Mouse (Mus musculus) heart, embryonic 14.5 days (tissue): Measurements from ENCODE around the gene Arpc4. TPM values are rescaled to one million over a fixed set of nuclear protein-coding genes. Genes with fewer than 3 reads are reported as not detected.

Experiments used
- ATAC-seq: fragments of 200-750 bp; cut with Nextera tagmentation; 2 replicates; pipeline ENCODE4 v1.8.0; 2017; ENCODE audit warnings: low read depth, moderate TSS enrichment; ENCODE audit not compliant: insufficient number of reproducible peaks, insufficient read depth, low FRiP score
- H3K27ac ChIP-seq, 2 experiments: fragments of 200-500 bp in 1 of 2; fragments of 300-500 bp in 1 of 2; sonication (generic) in 1 of 2; replicated peaks in 1 of 2; 2 replicates each; pipeline ENCODE4 v1.5.1; 2012 to 2014; ENCODE audit warnings: low read depth in 2 of 2, low read length in 2 of 2, control low read depth in 1 of 2, mild to moderate bottlenecking in 1 of 2, mixed read lengths in 1 of 2; ENCODE audit not compliant: control insufficient read depth in 1 of 2, insufficient read depth in 1 of 2
- H3K27me3 ChIP-seq: fragments of 300-500 bp; sonication (generic); 2 replicates; pipeline ENCODE4 v1.6.1; 2014; ENCODE audit warnings: mild to moderate bottlenecking, low read length, control low read depth; ENCODE audit not compliant: control insufficient read depth, insufficient read depth
- H3K36me3 ChIP-seq: fragments of 300-500 bp; sonication (generic); 2 replicates; pipeline ENCODE4 v1.6.1; 2014; ENCODE audit warnings: mild to moderate bottlenecking, control low read depth, low read length, mixed read lengths; ENCODE audit not compliant: control insufficient read depth, insufficient read depth
- H3K4me1 ChIP-seq, 2 experiments: fragments of 200-500 bp in 1 of 2; fragments of 300-500 bp in 1 of 2; sonication (generic) in 1 of 2; 2 replicates each; pipeline ENCODE4 v1.6.1; 2012 to 2014; ENCODE audit warnings: low read length in 2 of 2, control low read depth in 1 of 2, mixed read lengths in 1 of 2; ENCODE audit not compliant: control insufficient read depth in 2 of 2, insufficient read depth in 2 of 2
- H3K4me2 ChIP-seq: fragments of 300-500 bp; sonication (generic); 2 replicates; pipeline ENCODE4 v1.6.1; 2014; ENCODE audit warnings: mild to moderate bottlenecking, low read length
- H3K4me3 ChIP-seq, 2 experiments: fragments of 200-500 bp in 1 of 2; fragments of 300-500 bp in 1 of 2; sonication (generic) in 1 of 2; 2 replicates each; pipeline ENCODE4 v1.5.1; 2012 to 2014; ENCODE audit warnings: low read length in 2 of 2, mild to moderate bottlenecking in 2 of 2, control low read depth in 1 of 2, low read depth in 1 of 2, moderate library complexity in 1 of 2; ENCODE audit not compliant: control insufficient read depth in 1 of 2, insufficient read depth in 1 of 2
- H3K9ac ChIP-seq: fragments of 300-500 bp; sonication (generic); 2 replicates; pipeline ENCODE4 v1.6.1; 2014; ENCODE audit warnings: mild to moderate bottlenecking, low read length
- H3K9me3 ChIP-seq: fragments of 300-500 bp; sonication (generic); 2 replicates; pipeline ENCODE4 v1.6.1; 2016; ENCODE audit warnings: low read length, control low read depth; ENCODE audit not compliant: control insufficient read depth
- whole genome bisulfite sequencing: fragments of 180-500 bp; shearing (Covaris S2); extraction: QIAGEN DNeasy Blood & Tissue Kit; methylation state at CpG from one replicate; pipeline ENCODE4 v1.1.7; 2014; 5-methylcytosine and 5-hydroxymethylcytosine counted together
- polyA plus RNA-seq: library from polyadenylated mRNA; unstranded; fragments of >200 nt; fragmentation: Nextera tagmentation; extraction: Ambion mirVana; gene quantifications from 2 replicates; pipeline ENCODE4 v1.2.1, GENCODE M21; 2014

The Arpc4 gene
- polyA plus RNA-seq, 1 experiment from 2014 or later, result 155 TPM

GRCm38 (mm10) chr6:113384351-113384927, 6.5 kb downstream of the Arpc4 start:
- no peak for ATAC-seq
- no peaks in the 10 kb centered on the region for H3K27me3 ChIP-seq
- H3K4me3 ChIP-seq, result no peak overlapping the region
- H3K36me3 ChIP-seq, result peaks cover 92% of the 10 kb centered on the region
- no peak overlapping the region for H3K4me2 ChIP-seq
- H3K27ac ChIP-seq, result no peak overlapping the region
- 94% methylated on average over 8 of the region's 8 CpGs for WGBS
- peaks cover 0 to 3% of the 10 kb centered on the region in 2 experiments; a peak in 1 of 4 replicates for H3K4me1 ChIP-seq
- H3K9ac ChIP-seq, result no peak overlapping the region
- no peaks in the 10 kb centered on the region for H3K9me3 ChIP-seq

GRCm38 (mm10) chr6:113385160-113385714, 7.3 kb downstream of the Arpc4 start:
- Histone ChIP-seq H3K9ac (no peak overlapping the region), H3K27ac (no peak overlapping the region), H3K36me3 (peaks cover 100% of the 10 kb centered on the region), H3K4me3 (no peak overlapping the region), H3K27me3 (no peaks in the 10 kb centered on the region), H3K9me3 (no peaks in the 10 kb centered on the region), H3K4me1 (no peaks in the 10 kb centered on the region), H3K4me2 (no peak overlapping the region)
- WGBS, result 57% methylated on average over 11 of the region's 11 CpGs
- ATAC-seq, result no peak

GRCm38 (mm10) chr6:113386025-113386424, 8.1 kb downstream of the Arpc4 start:
- no peaks in the 10 kb centered on the region for H3K27me3 ChIP-seq
- no peaks in the 10 kb centered on the region for H3K4me1 ChIP-seq
- H3K27ac ChIP-seq, result no peak overlapping the region
- ATAC-seq, result no peak
- H3K4me2 ChIP-seq, result no peak overlapping the region
- H3K36me3 ChIP-seq, result peaks cover 100% of the 10 kb centered on the region
- no peaks in the 10 kb centered on the region for H3K9me3 ChIP-seq
- WGBS, result 84% methylated on average over 3 of the region's 3 CpGs
- H3K4me3 ChIP-seq, result no peak overlapping the region
- H3K9ac ChIP-seq, result no peak overlapping the region

- no peak for ATAC-seq
- H3K4me1 ChIP-seq, result peaks cover 4 to 12% of the 10 kb centered on the region in 2 experiments
These were observed 11.0 kb downstream of the Arpc4 start, which contains the start of gene Ttll3 for GRCm38 (mm10) chr6:113388960-113389359. Gene Ttll3 (plus strand): TSS chr6:113389260.

GRCm38 (mm10) chr6:113390715-113391114, 12.8 kb downstream of the Arpc4 start:
- no peak for ATAC-seq
- WGBS, result 81% methylated on average over 3 of the region's 3 CpGs
- H3K4me3 ChIP-seq, result no peak overlapping the region

More at GRCm38 (mm10) chr6:113388960-113389359, 11.0 kb downstream of the Arpc4 start, which contains the start of gene Ttll3:
- Histone ChIP-seq H3K27me3 (no peaks in the 10 kb centered on the region), H3K27ac (no peak within 1 kb of the TSS), H3K4me3 (no peak within 1 kb of the TSS), H3K9me3 (no peaks in the 10 kb centered on the region), H3K9ac (no peak within 1 kb of the TSS), H3K36me3 (peaks cover 71% of the 10 kb centered on the region), H3K4me2 (no peak within 1 kb of the TSS)
- 77% methylated on average over 8 of the region's 8 CpGs for WGBS

GRCm38 (mm10) chr6:113392015-113392386, 14.1 kb downstream of the Arpc4 start:
- Histone ChIP-seq H3K27ac (no peak overlapping the region), H3K36me3 (peaks cover 44% of the 10 kb centered on the region), H3K27me3 (no peaks in the 10 kb centered on the region), H3K4me2 (peak overlapping the region; percentile 81), H3K9ac (peak overlapping the region; percentile 72), H3K4me1 (peaks cover 4 to 12% of the 10 kb centered on the region in 2 experiments), H3K4me3 (peak overlapping the region; percentile 39 to 49), H3K9me3 (no peaks in the 10 kb centered on the region)
- 0 out of 2 replicates have a peak, but pooled peaks have one; percentile 8 for ATAC-seq
- WGBS, result 18% methylated on average over 10 of the region's 10 CpGs

More at GRCm38 (mm10) chr6:113390715-113391114, 12.8 kb downstream of the Arpc4 start:
- Histone ChIP-seq H3K4me1 (peaks cover 4 to 12% of the 10 kb centered on the region in 2 experiments), H3K9ac (no peak overlapping the region), H3K27me3 (no peaks in the 10 kb centered on the region), H3K27ac (no peak overlapping the region), H3K9me3 (no peaks in the 10 kb centered on the region), H3K36me3 (peaks cover 57% of the 10 kb centered on the region), H3K4me2 (no peak overlapping the region)

- H3K36me3 ChIP-seq, result peaks cover 38% of the 10 kb centered on the region
- 1% methylated on average over 47 of the region's 51 CpGs for WGBS
- no peaks in the 10 kb centered on the region for H3K9me3 ChIP-seq
- peak; percentile 60; the same call in 1 of the 2 replicates for ATAC-seq
- peaks cover 4 to 12% of the 10 kb centered on the region in 2 experiments for H3K4me1 ChIP-seq
- no peaks in the 10 kb centered on the region for H3K27me3 ChIP-seq
- H3K27ac ChIP-seq, result no peak overlapping the region
- peak overlapping the region; percentile 81 for H3K4me2 ChIP-seq
- H3K9ac ChIP-seq, result peak overlapping the region; percentile 72
- peak overlapping the region; percentile 39 to 49 for H3K4me3 ChIP-seq
These were observed 14.6 kb downstream of the Arpc4 start for GRCm38 (mm10) chr6:113392387-113393071.
